Mouse (Mus musculus): Measurements from ENCODE around the gene Olfr1239.

Gene Olfr1239

DNA sequence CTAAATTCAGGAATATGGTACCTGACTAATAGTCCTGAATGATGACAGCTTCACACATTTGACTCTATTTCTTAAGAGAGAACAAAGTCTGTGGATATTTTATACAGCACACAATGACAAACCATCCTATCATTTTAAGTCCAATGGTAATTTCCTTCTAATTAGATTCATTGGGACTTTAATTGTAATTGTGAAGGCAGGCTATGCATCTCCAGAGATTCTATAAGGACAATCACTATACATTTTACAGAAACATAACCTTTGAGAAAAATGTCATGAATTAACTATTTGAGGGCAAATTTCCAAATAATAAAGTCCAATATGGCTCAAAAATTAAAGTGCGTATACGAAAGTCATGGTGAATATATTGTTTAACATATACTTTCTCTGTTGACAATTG lies at the start of gene Olfr1239:
Gene Olfr1239, minus strand, starts transcription at position 101 of the 400 bp plus-strand sequence.
- DNase-seq, result no peak

DNA sequence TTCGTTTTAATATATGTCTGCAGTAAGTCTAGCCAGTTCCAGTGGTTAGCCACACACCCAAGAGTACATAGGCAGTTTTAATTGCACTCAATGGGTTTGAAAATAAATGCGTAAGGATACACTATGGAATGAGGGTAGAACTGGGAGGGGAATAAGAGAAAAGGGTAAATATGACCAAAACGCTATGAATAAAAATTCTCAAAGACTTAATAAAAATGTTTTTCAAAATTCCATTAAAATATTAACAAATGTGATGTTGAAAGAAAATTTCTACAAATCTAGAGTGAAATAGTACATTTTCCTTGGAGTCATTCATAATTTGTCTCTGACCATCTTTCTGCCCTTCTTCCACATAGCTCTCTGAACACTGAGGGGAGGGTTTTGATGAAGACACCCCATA lies 22.7 kb upstream of the Olfr1239 start, which contains the start of gene Olfr1240:
Gene Olfr1240, minus strand, starts transcription at position 101 of the 400 bp plus-strand sequence.
- DNase-seq, result no peak

DNA sequence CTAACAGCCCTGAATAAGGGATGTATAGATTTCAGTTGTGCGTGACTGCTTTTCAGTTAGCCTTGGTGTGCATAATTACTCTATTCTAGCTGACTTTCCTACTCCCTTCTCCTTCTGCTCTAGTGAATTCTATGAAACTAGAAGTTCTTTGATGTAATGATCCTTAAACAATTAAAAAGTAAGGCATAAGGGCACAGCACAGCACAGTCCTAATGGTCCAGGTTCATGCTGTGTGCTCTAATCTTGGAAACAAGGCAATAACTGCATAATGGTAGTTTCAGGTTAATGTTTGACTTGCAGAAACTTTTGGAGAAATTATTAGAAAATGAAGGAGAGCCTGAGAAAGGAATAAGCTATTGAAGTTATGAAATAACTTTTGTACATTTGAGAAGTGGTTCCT lies 5.7 kb downstream of the Olfr1239 start:
- no peak for DNase-seq

DNA sequence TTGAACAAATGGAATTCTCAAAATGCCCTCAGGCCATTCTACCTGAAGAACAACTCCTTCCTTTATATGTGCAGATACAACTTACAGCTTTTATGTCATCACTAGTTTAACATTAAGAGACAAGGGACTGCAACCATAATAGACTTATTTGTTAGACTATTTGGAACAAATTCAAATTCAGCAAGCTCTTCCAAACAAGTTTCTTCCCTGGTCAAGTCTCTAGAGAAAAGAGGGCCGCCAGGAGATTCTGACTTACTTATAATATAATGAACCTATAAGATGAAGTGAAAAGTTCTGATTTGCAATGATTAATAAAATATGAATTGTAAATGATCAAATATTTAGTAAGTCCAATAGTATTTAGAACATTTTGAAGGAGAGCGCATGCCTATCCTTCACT lies 10.6 kb downstream of the Olfr1239 start, which contains the start of gene Olfr1238:
Gene Olfr1238, minus strand, starts transcription at position 101 of the 400 bp plus-strand sequence.
- DNase-seq, result no peak

DNA sequence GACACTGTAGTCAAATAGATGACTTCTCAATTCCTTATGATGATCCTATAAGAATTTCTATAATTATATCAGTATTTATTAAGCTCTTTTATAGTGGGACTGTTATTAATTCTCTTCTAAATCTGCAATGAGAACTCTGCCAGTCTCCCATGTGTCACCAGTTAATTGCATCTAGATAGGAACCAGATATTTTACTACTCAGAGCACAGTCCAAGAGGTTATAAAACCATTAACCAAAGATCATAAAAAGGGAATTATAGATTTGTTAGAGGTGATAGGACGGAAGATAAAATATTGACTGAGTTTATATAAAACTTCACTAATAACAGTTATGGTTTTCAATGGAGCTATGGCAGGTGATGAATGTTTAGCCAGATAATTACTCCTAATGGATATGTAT lies 19.3 kb downstream of the Olfr1239 start:
- DNase-seq, result no peak
